Mouse (Mus musculus) retina, adult 2 months (tissue): ENCODE data around the gene Vps4b.
"Not testable (repeated sequence)": the region's sequence is repeated elsewhere in the genome, so short reads cannot be mapped to it uniquely, and the experiment has no call there.

ENCODE experiments used
- DNase-seq: peaks from one replicate; pipeline ENCODE4 v3.0.0-alpha.2; 2012; ENCODE audit warnings: low read depth, low spot score

The Vps4b gene

GRCm38 (mm10) chr1:106752013-106752412, 44.5 kb downstream of the Vps4b start:
- no peak for DNase-seq

GRCm38 (mm10) chr1:106750656-106751055, 45.9 kb downstream of the Vps4b start:
- DNase-seq: no peak

DNA sequence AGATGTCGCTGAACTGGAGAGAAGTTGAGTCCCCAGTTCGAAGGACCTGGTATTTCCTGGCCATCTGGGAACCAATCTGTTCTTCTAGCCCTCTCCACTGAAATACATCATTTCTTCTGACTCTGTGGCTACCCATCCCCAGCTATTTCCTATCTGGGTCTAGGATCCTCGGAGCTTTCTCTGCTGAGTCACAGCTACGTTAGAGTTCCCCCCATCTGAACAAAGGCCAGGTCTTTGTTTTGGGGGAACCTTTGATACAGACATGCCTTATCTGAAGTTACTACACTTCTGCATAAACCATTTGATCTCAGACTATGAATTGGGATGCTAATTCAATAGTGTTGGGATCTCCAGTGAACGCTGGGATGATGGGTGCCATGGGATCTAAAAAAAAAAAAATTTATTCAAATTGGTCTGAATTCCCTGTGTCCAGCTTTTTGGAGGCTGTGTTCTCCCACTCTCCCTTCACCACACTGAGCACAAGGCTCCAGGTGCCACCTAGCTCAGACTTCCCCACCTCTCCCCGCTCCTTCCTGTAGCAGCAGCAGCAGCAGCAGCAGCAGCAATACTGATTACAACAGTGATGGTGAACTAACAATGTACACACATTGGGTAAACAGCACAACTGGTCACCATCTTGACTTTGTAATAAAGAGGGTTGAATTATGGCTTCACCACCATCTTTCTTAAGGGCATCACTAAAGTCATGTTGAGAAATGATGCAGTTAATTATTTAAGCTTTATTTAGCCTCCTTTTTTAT, 47.8 kb downstream of the Vps4b start:
- no peak for DNase-seq

DNA sequence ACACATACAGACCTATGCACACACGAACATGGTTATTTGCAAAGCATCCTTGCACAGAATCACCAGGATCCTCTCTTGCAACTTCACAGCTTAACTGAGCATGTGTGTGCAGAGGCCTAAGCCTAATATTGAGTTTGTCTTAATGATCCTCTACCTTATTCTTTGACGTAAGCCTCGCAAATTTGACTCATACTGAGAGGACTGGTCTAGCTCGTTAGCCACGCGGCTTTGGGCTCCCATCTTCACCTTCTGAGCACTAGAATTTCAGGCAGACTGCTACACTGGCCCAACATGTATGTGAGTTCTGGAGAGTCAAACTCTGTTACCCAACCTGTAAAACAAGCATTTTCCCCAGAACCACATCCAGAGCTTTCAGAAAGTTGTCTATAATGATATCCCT, 53.5 kb downstream of the Vps4b start:
- DNase-seq: no peak

- no peak for DNase-seq
Observed at GRCm38 (mm10) chr1:106740735-106741134, 55.8 kb downstream of the Vps4b start.

DNA sequence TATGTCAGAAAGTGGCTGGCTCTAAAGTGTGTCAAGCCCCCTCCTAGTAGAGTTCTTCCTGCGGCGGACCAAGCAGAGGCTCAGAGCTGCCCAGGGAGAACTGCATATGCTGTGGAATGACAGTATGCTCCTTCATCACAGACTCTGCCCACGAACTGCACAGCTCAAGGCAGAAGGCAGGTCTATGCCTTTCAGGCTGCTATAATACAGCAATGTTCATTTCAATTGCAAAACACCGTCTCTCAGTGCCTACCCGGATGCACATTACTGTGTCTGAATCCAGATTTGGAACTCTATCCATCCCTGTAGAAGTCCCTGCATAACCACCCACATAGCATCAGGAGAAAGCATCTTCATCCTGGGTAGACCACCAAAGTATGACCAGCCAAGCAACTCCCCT, 56.7 kb downstream of the Vps4b start:
- DNase-seq: no peak

GRCm38 (mm10) chr1:106738092-106738491, 58.4 kb downstream of the Vps4b start:
- DNase-seq: no peak

DNA sequence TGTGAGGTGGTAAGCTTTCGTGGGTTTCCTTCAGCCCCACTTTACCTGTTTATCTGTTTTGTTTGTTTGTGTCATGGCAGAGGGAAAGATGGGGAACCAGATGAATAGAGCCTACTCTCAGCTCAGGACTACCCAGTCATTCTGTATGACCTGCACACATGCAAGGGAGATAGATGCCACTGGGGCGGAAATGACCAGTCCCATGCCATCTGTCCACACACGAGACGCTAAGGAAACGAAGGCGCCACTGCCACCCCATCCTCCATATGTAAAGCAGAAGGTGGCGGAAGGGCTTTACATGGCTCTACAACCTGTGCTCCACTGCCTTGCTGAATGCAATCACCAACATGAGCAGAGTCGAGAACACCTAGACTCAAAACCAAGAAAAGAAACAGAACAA, 60.3 kb downstream of the Vps4b start:
- DNase-seq: no peak

DNA sequence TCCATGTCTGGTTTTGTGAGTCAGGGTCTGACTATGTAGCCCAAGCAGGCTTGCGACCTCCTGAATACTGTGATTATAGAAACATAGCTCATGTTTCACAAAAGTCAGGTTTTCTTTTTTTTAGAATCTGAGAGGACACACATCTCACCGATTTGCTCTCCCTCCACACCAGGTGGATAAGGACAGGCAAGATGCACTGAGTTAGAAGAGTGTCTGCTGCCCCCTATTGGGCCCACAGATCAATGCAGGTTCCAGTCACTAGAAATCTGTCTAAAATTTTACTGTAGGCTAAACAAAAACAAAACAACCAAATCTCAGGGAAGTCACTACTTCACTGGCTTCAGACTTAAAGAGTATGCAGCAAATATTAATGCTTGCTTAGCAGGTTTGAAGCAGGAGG, 60.9 kb downstream of the Vps4b start:
- no peak for DNase-seq

DNA sequence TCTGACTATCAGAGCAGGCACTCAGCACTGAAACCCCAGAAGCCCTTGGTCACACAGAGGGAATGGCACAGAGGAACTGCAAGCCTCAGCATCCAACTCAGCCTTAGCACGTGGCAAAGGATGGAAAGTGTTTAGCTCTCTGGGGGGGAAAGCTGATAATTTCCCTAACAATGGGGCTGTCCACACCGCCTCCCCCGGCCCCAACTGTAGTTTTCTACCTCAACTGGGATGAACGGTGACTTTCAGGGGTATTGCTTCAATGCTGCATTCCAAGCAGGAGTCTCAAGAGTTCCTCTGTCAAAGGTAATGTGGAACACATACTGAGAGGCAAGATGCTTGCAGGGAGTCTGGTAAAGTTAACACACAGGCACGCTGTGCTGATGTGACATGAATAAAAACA, 74.5 kb downstream of the Vps4b start:
- no peak for DNase-seq

DNA sequence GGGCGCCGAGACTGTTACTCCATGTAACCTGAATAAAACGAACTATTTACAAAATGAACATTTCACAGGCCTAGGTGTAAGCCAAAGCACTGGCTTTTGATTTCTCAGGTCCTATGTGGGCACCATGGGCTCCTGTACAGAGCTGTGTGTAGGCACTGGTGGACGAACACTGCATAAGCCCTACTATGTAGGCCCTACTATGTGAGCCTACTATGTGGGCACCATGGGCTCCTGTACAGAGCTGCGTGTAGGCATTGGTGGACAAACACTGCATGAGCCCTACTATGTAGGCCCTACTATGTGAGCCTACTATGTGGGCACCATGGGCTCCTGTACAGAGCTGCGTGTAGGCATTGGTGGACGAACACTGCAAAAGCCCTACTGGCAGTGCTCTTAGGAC, 78.8 kb downstream of the Vps4b start:
- DNase-seq: not testable (repeated sequence)

DNA sequence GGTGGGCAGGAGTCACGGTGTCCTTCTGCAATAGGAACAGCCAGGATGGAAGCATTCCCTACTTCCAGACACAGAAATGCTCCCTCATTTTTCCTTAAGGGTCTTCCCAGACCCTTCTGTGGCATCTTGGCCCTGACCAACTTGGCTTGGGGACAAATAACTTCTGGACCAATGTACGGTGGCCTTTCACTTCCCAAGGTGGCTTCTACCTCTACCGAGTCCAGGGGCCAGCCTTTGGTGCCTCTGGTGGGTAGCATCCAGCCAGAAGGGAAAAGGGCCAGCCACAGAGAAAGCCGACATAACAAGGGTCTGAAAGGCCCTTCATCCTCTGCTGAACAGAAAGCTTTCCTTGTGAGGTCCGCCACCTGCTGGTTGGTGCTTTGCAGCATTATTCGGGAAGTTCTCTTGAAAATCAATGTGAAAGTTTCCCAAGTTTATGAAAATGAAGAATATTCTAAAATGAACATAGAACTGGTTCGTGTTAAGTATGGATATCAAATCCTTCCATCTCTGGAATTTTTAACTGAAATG, 79.4 kb downstream of the Vps4b start:
- no peak for DNase-seq

DNA sequence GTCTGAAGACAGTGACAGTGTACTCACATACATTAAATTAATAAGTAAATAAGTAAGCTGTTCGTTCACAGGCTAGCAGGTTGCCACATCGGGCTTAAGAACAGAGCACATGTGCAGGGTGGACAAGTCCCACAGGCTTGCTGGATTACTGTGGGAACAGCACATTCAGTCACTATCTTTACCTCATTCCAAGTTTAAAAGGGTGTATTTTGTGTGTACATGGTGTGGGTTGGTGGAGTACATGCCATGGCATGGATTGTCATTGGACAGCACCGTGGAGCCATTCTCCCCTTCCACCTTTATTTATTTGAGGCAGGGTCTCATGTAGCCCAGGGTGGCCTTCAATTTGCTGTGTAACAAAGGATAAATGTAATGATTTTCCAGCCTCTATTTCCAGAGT, 80.4 kb downstream of the Vps4b start:
- no peak for DNase-seq

- DNase-seq: no peak
Observed at GRCm38 (mm10) chr1:106715111-106716083, 81.1 kb downstream of the Vps4b start.

DNA sequence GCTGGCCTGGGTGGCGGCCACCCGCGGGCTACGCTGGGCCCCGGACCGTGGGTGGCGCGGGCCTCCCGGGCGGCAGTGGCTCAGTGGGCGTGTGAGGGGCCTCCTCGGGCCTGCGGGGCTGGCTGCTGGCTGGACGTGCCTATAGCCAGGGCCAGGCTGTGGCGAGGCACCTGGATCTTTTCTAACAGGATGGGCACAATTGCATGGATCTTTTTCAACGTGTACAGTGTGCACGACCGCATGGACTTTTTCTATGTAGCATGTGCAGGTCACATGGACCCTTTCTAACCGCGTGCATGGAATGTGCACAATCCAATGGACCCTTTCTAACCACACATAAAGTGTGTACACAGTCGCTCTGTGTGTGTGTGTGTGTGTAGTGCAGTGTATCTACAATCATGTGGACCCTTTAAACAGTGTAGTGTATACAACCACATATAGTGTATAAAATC, 82.0 kb downstream of the Vps4b start:
- no peak for DNase-seq
